10 mouse cellular contexts compared by ENCODE assay signal in the genomic region with DNA sequence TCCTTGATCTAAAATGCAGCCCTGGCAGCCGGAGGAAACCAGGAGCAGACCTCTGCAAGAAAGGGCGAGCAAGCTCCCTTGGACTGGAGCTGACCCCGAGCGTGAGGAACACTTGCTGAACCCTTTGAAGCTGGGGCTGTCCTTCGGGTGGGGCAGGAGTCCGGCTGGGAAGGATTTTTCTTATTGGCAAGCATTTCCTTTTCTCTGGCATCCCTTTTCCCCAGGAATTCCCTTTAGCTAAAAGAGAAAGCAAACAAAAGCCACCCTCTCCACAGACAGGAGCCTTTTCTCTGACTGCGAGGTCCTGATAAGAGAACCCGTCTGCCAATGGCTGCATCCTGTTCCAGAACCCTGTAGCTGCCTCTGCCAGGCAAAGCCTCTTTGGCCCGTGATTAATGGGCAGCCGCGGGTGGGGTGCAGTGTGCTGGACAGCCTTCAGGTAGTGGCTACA.
DNase-seq lines count a peak whose midpoint lies in the region; ATAC-seq lines count a peak whose summit lies in the region.
"Had no signal": no experiment of that assay in that cellular context is flagged by ENCODE, and none has a peak within 500 bp of the region (broad histone marks: within the 10 kb centered on the region; RNA-seq: fewer than 3 reads in every experiment).

No protein-coding gene starts in this region.

- H3K9me3 ChIP-seq in heart, embryonic 13.5 days = no peaks in the 10 kb centered on the region
- no peaks in the 10 kb centered on the region for H3K9me3 ChIP-seq in limb, embryonic 10.5 days (replicated peaks)
- H3K9me3 ChIP-seq: neural tube, embryonic 12.5 days had no signal

- no peaks in the 10 kb centered on the region for H3K36me3 ChIP-seq in heart, embryonic 13.5 days
- H3K36me3 ChIP-seq in limb, embryonic 10.5 days = no peaks in the 10 kb centered on the region
- H3K36me3 ChIP-seq: neural tube, embryonic 12.5 days had no signal

- 24% methylated on average over 11 of the region's 11 CpGs for WGBS in heart, embryonic 13.5 days
- 58% methylated on average over 11 of the region's 11 CpGs for WGBS in limb, embryonic 10.5 days

- H3K4me2 ChIP-seq in heart, embryonic 13.5 days = peak overlapping the region; percentile 23
- H3K4me2 ChIP-seq: neural tube, embryonic 12.5 days had no signal

- H3K27ac ChIP-seq in heart, embryonic 13.5 days (replicated peaks) = peak overlapping the region; percentile 56
- 0 out of 2 replicates have a peak overlapping the region, but pooled peaks have one; percentile 4 for H3K27ac ChIP-seq in limb, embryonic 10.5 days
- H3K27ac ChIP-seq: neural tube, embryonic 12.5 days had no signal

- peak; percentile 9 for DNase-seq in embryo, embryonic 10.5 days (ENCODE audit: low spot score)
- DNase-seq in embryo, embryonic 9.5 days (ENCODE audit: extremely low spot score) = no peak
- DNase-seq in MN1 (ENCODE audit: low spot score) = peak; percentile 27
- no peak for DNase-seq in limb, embryonic 10.5 days (ENCODE audit: low spot score)
- no peak for DNase-seq in right cerebral cortex, postnatal 10 days (ENCODE audit: low spot score in 2 of 2)
- no peak for DNase-seq in spleen, postnatal 14 days (ENCODE audit: low spot score in 2 of 2)
- DNase-seq: thymus, adult 2 months had no signal

- H3K27me3 ChIP-seq in heart, embryonic 13.5 days (replicated peaks) = no peaks in the 10 kb centered on the region
- H3K27me3 ChIP-seq in limb, embryonic 10.5 days (ENCODE audit: low read depth, poor library complexity, severe bottlenecking) = no peaks in the 10 kb centered on the region
- H3K27me3 ChIP-seq: neural tube, embryonic 12.5 days had no signal

- ATAC-seq in heart, embryonic 13.5 days (ENCODE audit: extremely low read depth, insufficient number of reproducible peaks, low FRiP score, low TSS enrichment) = no peak
- no peak for ATAC-seq in CD4-positive, CD25-positive, alpha-beta regulatory T cell, adult 4 months

- peak overlapping the region; percentile 3; the same call in 1 of the 2 replicates for H3K4me3 ChIP-seq in heart, embryonic 13.5 days
- no peak overlapping the region for H3K4me3 ChIP-seq in limb, embryonic 10.5 days
- H3K4me3 ChIP-seq: neural tube, embryonic 12.5 days had no signal

- H3K4me1 ChIP-seq in heart, embryonic 13.5 days = peaks cover 18% of the 10 kb centered on the region
- H3K4me1 ChIP-seq in limb, embryonic 10.5 days = peaks cover 17% of the 10 kb centered on the region
- H3K4me1 ChIP-seq: neural tube, embryonic 12.5 days had no signal

- peak overlapping the region; percentile 61 for H3K9ac ChIP-seq in heart, embryonic 13.5 days
- H3K9ac ChIP-seq: neural tube, embryonic 12.5 days had no signal

Comparison
In these comparisons a context has a peak if more than half of its experiments do, and no peak if none do; other contexts are left out.
1. DNase-seq: peak in embryo, embryonic 10.5 days (single experiment) and MN1 (single experiment); none in embryo, embryonic 9.5 days (single experiment), limb, embryonic 10.5 days (single experiment), right cerebral cortex, postnatal 10 days (0 of 2) and spleen, postnatal 14 days (0 of 2).